Comparison of ENCODE assay signal across 9 mouse cellular contexts in the genomic region with DNA sequence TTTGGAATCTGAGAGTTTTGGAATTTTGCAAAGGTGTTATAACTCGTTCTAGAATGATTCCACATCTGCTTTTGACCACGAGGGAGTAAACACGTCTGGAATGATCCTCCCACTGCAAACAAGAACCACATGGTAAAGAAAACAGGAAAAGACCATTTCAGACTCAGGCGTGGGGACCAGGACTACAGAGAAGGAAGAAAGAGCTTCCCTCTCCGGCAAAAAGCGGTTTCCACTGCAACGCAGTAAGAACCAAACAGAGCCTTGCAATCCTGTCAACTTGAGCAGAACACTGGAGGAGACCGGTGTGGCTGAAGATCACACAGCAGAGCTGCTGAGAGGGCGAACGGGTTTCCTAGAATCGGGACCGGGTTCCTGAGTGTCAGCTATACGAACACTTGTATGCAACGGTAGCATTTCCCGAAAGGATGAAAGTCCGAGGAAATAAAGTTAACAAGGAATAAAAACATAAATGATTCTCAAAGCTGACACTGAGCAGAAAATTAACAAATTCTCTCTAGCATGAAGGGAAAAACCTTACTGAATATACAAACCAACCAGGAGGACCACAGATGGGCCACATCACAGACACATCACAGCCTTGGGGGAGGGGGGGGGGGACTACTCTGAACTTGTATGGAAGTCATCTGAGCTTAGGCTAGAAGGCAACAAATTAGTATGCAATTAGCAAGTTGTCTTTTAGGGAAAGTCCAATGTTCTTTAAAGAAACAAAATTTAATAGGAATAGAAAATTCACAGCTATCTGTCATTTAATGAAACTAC.
DNase-seq lines count a peak whose midpoint lies in the region; ATAC-seq and TF ChIP-seq lines count a peak whose summit lies in the region.
"Had no signal": no experiment of that assay in that cellular context is flagged by ENCODE, and none has a peak within 500 bp of the region (broad histone marks: within the 10 kb centered on the region; RNA-seq: fewer than 3 reads in every experiment).

No protein-coding gene starts in this region.

- WGBS in heart, postnatal 0 days = 28% methylated on average over 16 of the region's 16 CpGs
- WGBS in limb, embryonic 14.5 days = 28% methylated on average over 16 of the region's 16 CpGs

- peak overlapping the region; percentile 16; the same call in 1 of the 2 replicates for H3K4me3 ChIP-seq in cortical plate, adult 2 months (ENCODE audit: insufficient read depth, low read length)
- peak overlapping the region; percentile 3; the same call in 1 of the 2 replicates for H3K4me3 ChIP-seq in heart, postnatal 0 days (ENCODE audit: low read depth, low read length)
- peak overlapping the region; percentile 18; the same call in 1 of the 2 replicates for H3K4me3 ChIP-seq in limb, embryonic 14.5 days (replicated peaks; ENCODE audit: low read length)
- H3K4me3 ChIP-seq: liver, embryonic 15.5 days had no signal

- H3K36me3 ChIP-seq in heart, postnatal 0 days (replicated peaks; ENCODE audit: control insufficient read depth, insufficient read depth, low read length) = no peaks in the 10 kb centered on the region
- H3K36me3 ChIP-seq in limb, embryonic 14.5 days (ENCODE audit: control insufficient read depth, insufficient read depth, low read length) = no peaks in the 10 kb centered on the region
- H3K36me3 ChIP-seq: liver, embryonic 15.5 days had no signal

- intact Hi-C loops in heart, postnatal 25 days (cut with DNase I) = loop anchor here (5.0 kb wide), 2 partner anchors 93 to 183 kb away; a partner anchor contains a TSS

- H3K9ac ChIP-seq in heart, postnatal 0 days (replicated peaks; ENCODE audit: low read depth, low read length) = 0 out of 2 replicates have a peak overlapping the region, but pooled peaks have one; percentile 8
- H3K9ac ChIP-seq in limb, embryonic 14.5 days (ENCODE audit: low read depth, low read length, severe bottlenecking) = peak overlapping the region; percentile 38
- H3K9ac ChIP-seq: liver, embryonic 15.5 days had no signal

- no peaks in the 10 kb centered on the region for H3K4me1 ChIP-seq in cortical plate, adult 2 months (ENCODE audit: control insufficient read depth, insufficient read depth, low read length)
- peaks cover 28% of the 10 kb centered on the region for H3K4me1 ChIP-seq in heart, postnatal 0 days (ENCODE audit: control insufficient read depth, insufficient read depth)
- 0 out of 2 replicates have a peak, but pooled peaks cover 6% of the 10 kb centered on the region for H3K4me1 ChIP-seq in limb, embryonic 14.5 days (ENCODE audit: control insufficient read depth, insufficient read depth, low read length)
- H3K4me1 ChIP-seq: liver, embryonic 15.5 days had no signal

- peak; percentile 93 for DNase-seq in heart, adult 11 months
- DNase-seq in heart, postnatal 25 days (ENCODE audit: low spot score) = no peak
- DNase-seq in heart, postnatal 0 days (ENCODE audit: low spot score) = peak; percentile 49
- peak; percentile 47 for DNase-seq in limb, embryonic 14.5 days (ENCODE audit: low spot score)
- no peak for DNase-seq in adrenal gland, postnatal 25 days
- DNase-seq in adrenal gland, adult 2 months = no peak
- DNase-seq in adrenal gland, adult 8-10 months = no peak

- TF ChIP-seq EP300 in heart, postnatal 0 days (IDR thresholded peaks at IDR 0.05; ENCODE audit: low read depth) = no peak

- no peak overlapping the region for H3K27ac ChIP-seq in cortical plate, adult 2 months (ENCODE audit: insufficient read depth, low read length)
- H3K27ac ChIP-seq in heart, postnatal 0 days (ENCODE audit: low read depth) = peak overlapping the region; percentile 75
- 0 out of 2 replicates have a peak overlapping the region, but pooled peaks have one; percentile 55 for H3K27ac ChIP-seq in limb, embryonic 14.5 days (replicated peaks; ENCODE audit: low read depth, low read length)
- H3K27ac ChIP-seq: liver, embryonic 15.5 days had no signal

- no peak for TF ChIP-seq POLR2A in cortical plate, adult 2 months (IDR thresholded peaks at IDR 0.05; ENCODE audit: extremely low read depth, insufficient read depth, low read length)
- no peak for TF ChIP-seq POLR2A in limb, embryonic 14.5 days (IDR thresholded peaks at IDR 0.05; ENCODE audit: borderline replicate concordance, extremely low read depth, insufficient read depth, insufficient read length)

- no peaks in the 10 kb centered on the region for H3K27me3 ChIP-seq in heart, postnatal 0 days (ENCODE audit: control insufficient read depth, insufficient read depth, low read length)
- H3K27me3 ChIP-seq in limb, embryonic 14.5 days (ENCODE audit: control insufficient read depth, insufficient read depth, low read length) = no peaks in the 10 kb centered on the region
- H3K27me3 ChIP-seq: liver, embryonic 15.5 days had no signal

- TF ChIP-seq CTCF in cortical plate, adult 2 months (IDR thresholded peaks at IDR 0.05; ENCODE audit: extremely low read depth, insufficient read depth, low read length) = no peak
- TF ChIP-seq CTCF in heart, postnatal 0 days (IDR thresholded peaks at IDR 0.05; ENCODE audit: low read depth) = no peak

- no peaks in the 10 kb centered on the region for H3K9me3 ChIP-seq in heart, postnatal 0 days (replicated peaks; ENCODE audit: control insufficient read depth, low read length)
- H3K9me3 ChIP-seq in limb, embryonic 14.5 days (ENCODE audit: control insufficient read depth, low read length) = no peaks in the 10 kb centered on the region
- H3K9me3 ChIP-seq: liver, embryonic 15.5 days had no signal

- H3K4me2 ChIP-seq in heart, postnatal 0 days (ENCODE audit: low read depth, low read length) = peak overlapping the region; percentile 47
- H3K4me2 ChIP-seq in limb, embryonic 14.5 days (replicated peaks; ENCODE audit: low read depth, low read length, severe bottlenecking) = peak overlapping the region; percentile 40
- H3K4me2 ChIP-seq: liver, embryonic 15.5 days had no signal

- ATAC-seq in heart, postnatal 0 days (ENCODE audit: insufficient read depth, low read depth) = no peak
- peak; percentile 30; the same call in 1 of the 2 replicates for ATAC-seq in limb, embryonic 14.5 days (ENCODE audit: low FRiP score, low read depth)

Comparison
In these comparisons a context has a peak if more than half of its experiments do, and no peak if none do; other contexts are left out.
1. DNase-seq: peak in heart, adult 11 months (single experiment), heart, postnatal 0 days (single experiment) and limb, embryonic 14.5 days (single experiment); none in heart, postnatal 25 days (single experiment), adrenal gland, postnatal 25 days (single experiment), adrenal gland, adult 2 months (single experiment) and adrenal gland, adult 8-10 months (single experiment).
2. Peak in every context shown above with its lines, with median percentiles within 50 percentile points of each other: H3K4me3 ChIP-seq.